Mouse (Mus musculus) heart, embryonic 15.5 days (tissue): ENCODE measurements around the gene Rnh1. TPM values are rescaled to one million over a fixed set of nuclear protein-coding genes. Genes with fewer than 3 reads are reported as not detected.

Experiments
- ATAC-seq: fragments of 200-750 bp; cut with Nextera tagmentation; replicated peaks from 2 replicates; pipeline ENCODE4 v1.8.0; 2017; ENCODE audit warnings: low read depth, moderate TSS enrichment; ENCODE audit not compliant: insufficient number of reproducible peaks, insufficient read depth, low FRiP score
- H3K27ac ChIP-seq: fragments of 300-500 bp; sonication (generic); 2 replicates; pipeline ENCODE4 v1.5.1; 2015; ENCODE audit warnings: mild to moderate bottlenecking, inconsistent platforms
- H3K27me3 ChIP-seq: fragments of 300-500 bp; sonication (generic); 2 replicates; pipeline ENCODE4 v1.6.1; 2015; ENCODE audit warnings: inconsistent platforms
- H3K36me3 ChIP-seq: fragments of 300-500 bp; sonication (generic); 2 replicates; pipeline ENCODE4 v1.6.1; 2015; ENCODE audit warnings: mild to moderate bottlenecking, inconsistent platforms
- H3K4me1 ChIP-seq: fragments of 300-500 bp; sonication (generic); replicated peaks from 2 replicates; pipeline ENCODE4 v1.6.1; 2015; ENCODE audit warnings: inconsistent platforms
- H3K4me2 ChIP-seq: fragments of 300-500 bp; sonication (generic); 2 replicates; pipeline ENCODE4 v1.6.1; 2015; ENCODE audit warnings: inconsistent platforms, mild to moderate bottlenecking, moderate library complexity
- H3K4me3 ChIP-seq: fragments of 300-500 bp; sonication (generic); 2 replicates; pipeline ENCODE4 v1.5.1; 2015; ENCODE audit warnings: mild to moderate bottlenecking, inconsistent platforms
- H3K9ac ChIP-seq: fragments of 300-500 bp; sonication (generic); 2 replicates; pipeline ENCODE4 v1.6.1; 2015; ENCODE audit warnings: mild to moderate bottlenecking, inconsistent platforms
- H3K9me3 ChIP-seq: fragments of 300-500 bp; sonication (generic); replicated peaks from 2 replicates; pipeline ENCODE4 v1.6.1; 2016; ENCODE audit warnings: inconsistent platforms
- WGBS: fragments of 180-500 bp; shearing (Covaris S2); methylation state at CpG from one replicate; pipeline ENCODE4 v1.1.7; 2015; ENCODE audit warnings: mixed read lengths; 5-methylcytosine and 5-hydroxymethylcytosine counted together
- polyA plus RNA-seq: library from polyadenylated mRNA; unstranded; fragments of >200 nt; fragmentation: Nextera tagmentation; extraction: Ambion mirVana; gene quantifications from 2 replicates; pipeline ENCODE4 v1.2.1, GENCODE M21; 2015

Gene Rnh1
- 86.6 and 111 TPM in 2 replicates for polyA plus RNA-seq

- peaks cover 25% of the 10 kb centered on the region for H3K4me1 ChIP-seq
- 3% methylated on average over 55 of the region's 55 CpGs for WGBS
Observed at GRCm38 (mm10) chr7:141172116-141173006, at the start of gene Rnh1. Gene Rnh1, minus strand, starts transcription at chr7:141172857.

GRCm38 (mm10) chr7:141222126-141222467, 49.4 kb upstream of the Rnh1 start:
- Histone ChIP-seq H3K9ac (peak overlapping the region; percentile 23; the same call in 1 of the 2 replicates), H3K9me3 (no peaks in the 10 kb centered on the region), H3K27ac (peak overlapping the region; percentile 89), H3K36me3 (no peaks in the 10 kb centered on the region), H3K4me1 (peaks cover 32% of the 10 kb centered on the region), H3K27me3 (no peaks in the 10 kb centered on the region), H3K4me2 (peak overlapping the region; percentile 89), H3K4me3 (peak overlapping the region; percentile 66)
- 6% methylated on average over 8 of the region's 8 CpGs for WGBS
- no peak for ATAC-seq

More at GRCm38 (mm10) chr7:141172116-141173006, at the start of gene Rnh1:
- Histone ChIP-seq H3K9me3 (no peaks in the 10 kb centered on the region), H3K36me3 (no peaks in the 10 kb centered on the region), H3K4me2 (peak within 1 kb of the TSS; percentile 69), H3K27ac (peak within 1 kb of the TSS; percentile 98), H3K9ac (peak within 1 kb of the TSS; percentile 72), H3K27me3 (no peaks in the 10 kb centered on the region), H3K4me3 (peak within 1 kb of the TSS; percentile 68)
- ATAC-seq, result peak; percentile 94

- Histone ChIP-seq H3K27ac (peak overlapping the region; percentile 89), H3K36me3 (no peaks in the 10 kb centered on the region), H3K9ac (peak overlapping the region; percentile 85), H3K4me2 (peak overlapping the region; percentile 89), H3K4me1 (peaks cover 38% of the 10 kb centered on the region), H3K9me3 (no peaks in the 10 kb centered on the region), H3K4me3 (peak overlapping the region; percentile 66), H3K27me3 (no peaks in the 10 kb centered on the region)
- ATAC-seq, result peak; percentile 97
- WGBS, result 3% methylated on average over 44 of the region's 44 CpGs
Observed at GRCm38 (mm10) chr7:141221249-141222125, 48.8 kb upstream of the Rnh1 start.

GRCm38 (mm10) chr7:141220377-141220776, 47.7 kb upstream of the Rnh1 start:
- 78% methylated on average over 1 of the region's 1 CpGs for WGBS
- H3K27ac ChIP-seq, result 0 out of 2 replicates have a peak overlapping the region, but pooled peaks have one; percentile 89

GRCm38 (mm10) chr7:141219558-141220099, 47.0 kb upstream of the Rnh1 start:
- 92% methylated on average over 1 of the region's 1 CpGs for WGBS
- H3K27me3 ChIP-seq, result no peaks in the 10 kb centered on the region
- H3K27ac ChIP-seq, result no peak overlapping the region
- ATAC-seq, result no peak
- H3K36me3 ChIP-seq, result no peaks in the 10 kb centered on the region
- H3K9ac ChIP-seq, result no peak overlapping the region
- H3K4me2 ChIP-seq, result 0 out of 2 replicates have a peak overlapping the region, but pooled peaks have one; percentile 89
- no peak overlapping the region for H3K4me3 ChIP-seq
- H3K4me1 ChIP-seq, result peaks cover 50% of the 10 kb centered on the region
- no peaks in the 10 kb centered on the region for H3K9me3 ChIP-seq

More at GRCm38 (mm10) chr7:141220377-141220776, 47.7 kb upstream of the Rnh1 start:
- Histone ChIP-seq H3K27me3 (no peaks in the 10 kb centered on the region), H3K36me3 (no peaks in the 10 kb centered on the region), H3K9ac (peak overlapping the region; percentile 85; the same call in 1 of the 2 replicates), H3K4me2 (peak overlapping the region; percentile 89), H3K4me3 (peak overlapping the region; percentile 66), H3K9me3 (no peaks in the 10 kb centered on the region), H3K4me1 (peaks cover 44% of the 10 kb centered on the region)
- no peak for ATAC-seq

GRCm38 (mm10) chr7:141218557-141219133, 46.0 kb upstream of the Rnh1 start:
- Histone ChIP-seq H3K4me3 (no peak overlapping the region), H3K27me3 (no peaks in the 10 kb centered on the region), H3K27ac (no peak overlapping the region), H3K9me3 (no peaks in the 10 kb centered on the region), H3K9ac (0 out of 2 replicates have a peak overlapping the region, but pooled peaks have one; percentile 4), H3K4me2 (no peak overlapping the region), H3K4me1 (peaks cover 50% of the 10 kb centered on the region), H3K36me3 (no peaks in the 10 kb centered on the region)
- ATAC-seq, result no peak
- WGBS, result 85% methylated on average over 5 of the region's 5 CpGs

- 87% methylated on average over 3 of the region's 3 CpGs for WGBS
- Histone ChIP-seq H3K27me3 (no peaks in the 10 kb centered on the region), H3K4me1 (peaks cover 49% of the 10 kb centered on the region), H3K27ac (no peak overlapping the region), H3K4me3 (no peak overlapping the region), H3K4me2 (no peak overlapping the region), H3K9me3 (no peaks in the 10 kb centered on the region), H3K36me3 (no peaks in the 10 kb centered on the region), H3K9ac (no peak overlapping the region)
- no peak for ATAC-seq
Observed at GRCm38 (mm10) chr7:141218141-141218540, 45.5 kb upstream of the Rnh1 start.

- Histone ChIP-seq H3K4me1 (peaks cover 43% of the 10 kb centered on the region), H3K4me3 (no peak overlapping the region; the same call in 1 of the 2 replicates), H3K9ac (no peak overlapping the region), H3K27me3 (no peaks in the 10 kb centered on the region), H3K9me3 (no peaks in the 10 kb centered on the region), H3K4me2 (peak overlapping the region; percentile 98), H3K27ac (no peak overlapping the region), H3K36me3 (no peaks in the 10 kb centered on the region)
- no peak for ATAC-seq
- WGBS, result 86% methylated on average over 17 of the region's 17 CpGs
Observed at GRCm38 (mm10) chr7:141217343-141218013, 44.8 kb upstream of the Rnh1 start.

GRCm38 (mm10) chr7:141216894-141217293, 44.2 kb upstream of the Rnh1 start:
- Histone ChIP-seq H3K9me3 (no peaks in the 10 kb centered on the region), H3K36me3 (no peaks in the 10 kb centered on the region), H3K4me3 (peak overlapping the region; percentile 76), H3K4me2 (peak overlapping the region; percentile 98), H3K9ac (peak overlapping the region; percentile 75; the same call in 1 of the 2 replicates), H3K4me1 (peaks cover 37% of the 10 kb centered on the region), H3K27me3 (no peaks in the 10 kb centered on the region), H3K27ac (peak overlapping the region; percentile 85; the same call in 1 of the 2 replicates)
- ATAC-seq, result no peak
- WGBS, result 83% methylated on average over 11 of the region's 11 CpGs
